Mouse (Mus musculus): ENCODE data around the gene Zbed4.
"Not testable (repeated sequence)": the region's sequence is repeated elsewhere in the genome, so short reads cannot be mapped to it uniquely, and the experiment has no call there.

Gene Zbed4

DNA sequence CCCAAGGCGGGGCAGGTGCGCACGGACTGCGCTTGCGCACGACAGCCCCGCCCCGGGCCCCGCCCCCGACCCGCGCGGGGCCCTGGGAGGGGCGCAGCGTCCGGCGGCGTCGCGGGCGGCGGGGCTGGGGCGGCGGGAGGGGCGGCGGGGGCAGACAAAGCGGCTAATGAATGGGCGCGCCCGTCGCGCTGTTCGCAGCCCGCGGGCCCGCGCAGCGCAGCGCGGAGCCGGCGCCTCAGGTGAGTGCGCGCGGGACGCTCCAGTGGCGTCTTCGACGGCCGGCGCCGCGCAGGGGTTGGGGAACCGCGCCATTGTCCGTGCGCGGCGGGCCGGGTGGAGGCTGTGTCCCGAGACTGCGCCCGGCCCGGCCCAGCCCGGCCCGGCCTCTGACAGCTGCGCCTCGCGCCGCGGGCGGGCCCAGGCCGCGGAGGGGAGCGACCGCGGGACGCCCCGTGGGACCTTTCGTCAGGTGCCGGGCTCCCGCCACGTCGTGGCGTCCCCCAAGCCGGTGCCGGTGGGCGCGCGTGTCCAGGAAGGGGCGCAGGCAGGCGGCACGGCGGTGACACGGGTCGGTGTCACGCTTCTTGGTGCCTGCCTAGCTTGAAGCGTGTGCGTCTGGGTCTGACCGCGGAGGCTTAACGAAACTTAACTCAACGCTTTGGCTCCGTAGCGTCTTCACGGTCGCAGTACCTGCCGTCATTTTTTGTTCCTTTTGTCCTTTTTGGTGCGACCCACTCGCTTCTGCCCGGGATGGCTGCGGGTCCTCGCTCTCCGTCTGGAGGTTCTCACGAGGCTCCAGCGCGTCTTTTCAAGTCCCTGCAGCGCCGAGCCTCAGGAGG lies at the start of gene Zbed4:
Gene Zbed4 (plus strand): TSS at position 97 of the 839 bp plus-strand sequence.
- peak; percentile 61 to 70 for DNase-seq

DNA sequence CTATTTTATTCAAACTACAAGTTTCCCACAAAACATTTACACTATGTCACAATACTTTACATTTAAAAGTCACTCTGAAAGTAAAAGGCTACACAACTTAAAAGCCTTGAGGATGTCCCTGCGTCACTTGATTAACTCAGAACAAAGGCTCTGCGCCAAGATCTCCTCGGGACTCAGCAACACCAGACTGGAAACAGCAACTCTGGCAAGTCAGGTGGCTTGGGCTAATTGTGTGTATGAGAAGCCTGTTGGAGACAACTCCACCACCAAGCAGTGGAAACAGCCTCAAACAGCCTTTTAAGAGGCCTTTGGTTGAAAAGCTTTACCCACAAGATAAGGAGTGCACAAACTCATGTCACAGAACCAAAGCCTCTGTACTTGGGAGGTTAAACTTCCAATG lies 49.0 kb upstream of the Zbed4 start:
- DNase-seq, result no peak

DNA sequence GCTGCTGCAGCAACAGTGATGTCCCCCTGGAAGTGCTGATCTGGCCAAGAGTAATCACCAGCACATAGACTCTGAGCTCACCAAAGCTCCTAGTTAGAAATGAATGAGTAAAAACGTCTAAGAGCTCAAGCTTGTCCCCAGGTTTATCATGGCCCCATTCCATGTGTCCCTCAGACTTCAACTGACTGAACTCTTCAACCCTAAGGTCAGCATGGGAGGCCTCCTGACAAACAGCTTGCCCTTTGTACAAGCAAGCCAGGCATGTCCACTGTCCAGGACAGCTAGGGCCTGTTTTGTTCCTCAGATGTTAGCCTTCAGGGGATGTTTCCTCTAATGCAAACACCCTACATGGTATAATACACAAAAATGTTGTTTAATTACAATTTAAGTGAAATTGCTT lies 47.2 kb upstream of the Zbed4 start:
- no peak for DNase-seq

DNA sequence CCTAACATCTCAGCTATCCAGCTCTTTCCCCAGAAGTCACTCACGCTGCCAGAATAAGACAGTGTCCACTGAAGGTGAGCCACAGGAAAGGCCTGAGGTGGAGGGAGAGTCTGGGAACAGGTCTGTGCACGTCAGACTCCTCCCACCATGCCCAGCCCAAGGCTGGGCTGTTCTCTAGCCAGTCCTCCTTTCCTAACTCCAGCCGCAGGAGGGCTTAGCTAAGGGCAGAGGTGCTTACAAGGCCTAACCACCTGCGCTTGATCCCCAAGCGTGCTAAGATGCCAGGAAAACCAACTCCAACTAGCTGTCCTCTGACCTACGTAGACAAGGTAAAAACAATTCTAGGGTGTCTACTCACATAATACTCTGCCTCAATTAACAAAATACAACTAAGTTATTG lies 45.1 kb upstream of the Zbed4 start:
- DNase-seq, result no peak

DNA sequence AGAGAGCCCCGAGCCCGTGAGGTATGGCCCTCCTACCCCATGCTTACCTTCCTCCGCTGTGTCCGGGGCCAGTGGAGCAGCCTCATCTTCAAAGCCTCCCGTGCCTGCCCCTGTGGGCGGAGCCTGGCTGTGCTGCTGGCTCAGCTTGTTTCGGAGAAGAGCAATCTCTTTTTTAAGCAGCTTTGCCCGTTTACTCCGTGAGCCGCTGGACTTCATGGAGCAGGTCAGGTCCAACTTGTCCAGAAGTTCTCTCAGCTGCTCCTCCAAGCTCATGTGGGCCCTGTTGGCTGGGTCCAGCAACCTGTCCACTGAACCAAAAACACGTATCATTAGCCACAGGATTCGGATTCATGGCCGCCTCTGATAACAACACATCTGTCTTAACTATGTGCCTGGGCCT lies 44.5 kb upstream of the Zbed4 start:
- not testable (repeated sequence) for DNase-seq

DNA sequence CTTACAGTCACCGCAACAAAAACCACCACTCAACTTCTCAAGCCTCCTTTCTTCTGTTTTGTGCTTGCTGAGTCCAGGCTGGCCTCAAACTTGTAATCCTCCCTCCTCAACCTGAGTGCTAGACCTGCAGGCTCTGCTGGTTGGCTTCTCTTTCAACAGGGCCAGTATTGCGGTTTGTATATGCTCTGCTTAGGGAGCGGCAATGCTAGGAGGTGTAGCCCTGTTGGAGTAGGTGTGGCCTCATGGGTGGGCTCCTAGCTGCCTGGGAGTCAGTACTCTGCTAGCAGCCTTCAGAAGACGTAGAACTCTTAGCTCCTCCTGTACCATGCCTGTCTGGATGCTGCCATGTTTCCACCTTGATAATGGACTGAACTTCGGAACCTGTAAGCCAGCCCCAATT lies 43.3 kb upstream of the Zbed4 start:
- DNase-seq, result no peak

DNA sequence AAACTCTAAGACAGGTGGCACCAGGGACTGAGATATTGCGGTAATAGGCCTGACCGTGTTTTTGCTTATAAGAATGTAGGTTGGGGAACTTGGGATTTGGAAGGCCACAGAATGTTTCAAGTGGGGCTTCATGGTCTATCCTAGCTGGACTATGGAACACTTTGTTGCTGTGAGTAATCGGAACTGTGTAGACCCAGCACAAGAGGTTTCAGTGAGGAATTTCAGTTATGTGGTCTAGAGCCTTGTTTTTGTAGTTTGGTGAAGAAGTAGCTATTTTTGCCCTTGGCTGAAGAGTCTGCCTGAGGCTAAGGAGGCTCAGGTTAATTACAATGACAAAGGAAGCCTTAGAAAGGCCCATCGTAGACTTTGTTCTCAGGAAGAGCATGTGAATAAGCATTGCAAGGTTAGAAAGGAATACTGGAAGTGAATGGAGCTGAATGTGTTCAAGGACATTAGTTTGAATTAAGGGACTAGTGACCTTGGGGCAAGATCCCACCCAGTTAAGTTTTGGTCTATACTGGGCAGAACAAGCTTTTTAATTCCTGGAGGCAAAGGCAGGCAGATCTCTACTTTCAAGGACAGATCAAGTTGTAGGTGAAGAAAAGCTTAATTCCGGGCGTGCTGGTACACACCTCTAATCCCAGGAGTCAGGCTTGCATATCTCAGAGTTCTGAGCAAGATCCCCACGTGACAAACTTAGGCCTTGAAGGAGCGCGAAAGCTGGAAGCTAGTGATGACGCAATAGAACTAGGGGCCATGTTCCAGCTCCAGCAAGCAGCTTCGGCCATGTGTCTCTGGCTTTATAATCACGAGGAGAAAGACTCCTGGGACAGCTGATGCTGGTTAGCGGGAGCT lies 42.6 kb upstream of the Zbed4 start:
- no peak for DNase-seq

DNA sequence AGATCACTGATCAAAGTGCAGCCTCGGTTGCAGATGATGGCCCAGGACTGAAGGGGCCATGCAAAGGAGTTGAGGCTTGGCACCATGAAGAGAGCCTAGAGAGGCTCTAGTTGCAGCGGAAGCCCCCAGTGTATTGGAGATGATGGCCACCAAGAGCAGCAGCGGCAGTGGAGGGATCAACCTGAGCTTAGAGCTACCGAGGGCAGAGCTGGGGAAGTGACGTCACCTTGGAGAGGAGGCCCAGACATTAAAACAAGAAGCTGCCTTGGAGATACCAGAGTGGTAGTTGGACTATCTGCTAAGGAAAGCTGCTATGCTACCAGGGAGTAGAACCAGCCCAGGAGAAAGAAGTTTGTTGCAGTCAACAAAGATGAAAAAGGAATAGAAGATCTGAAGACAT lies 41.6 kb upstream of the Zbed4 start:
- DNase-seq, result no peak

DNA sequence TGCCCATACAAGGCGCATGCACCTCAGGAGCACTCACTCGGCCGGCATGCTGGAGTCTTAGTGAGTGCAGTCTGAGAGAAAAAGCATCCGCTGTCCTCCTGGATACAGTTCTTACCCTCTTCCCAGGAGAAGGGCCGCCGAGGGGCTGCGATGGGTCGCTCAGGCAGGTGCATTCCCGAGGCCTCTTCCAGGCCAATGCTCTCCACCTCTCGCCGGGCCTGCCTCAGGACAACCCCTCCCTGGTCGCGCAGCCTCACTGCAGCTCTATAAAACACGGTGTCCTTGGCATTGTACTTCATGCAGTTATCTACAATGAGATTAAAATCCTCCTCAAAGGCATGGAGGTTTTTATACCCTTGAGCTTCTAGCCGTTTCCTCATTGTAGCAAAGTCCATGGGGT lies 39.0 kb upstream of the Zbed4 start:
- DNase-seq, result no peak

DNA sequence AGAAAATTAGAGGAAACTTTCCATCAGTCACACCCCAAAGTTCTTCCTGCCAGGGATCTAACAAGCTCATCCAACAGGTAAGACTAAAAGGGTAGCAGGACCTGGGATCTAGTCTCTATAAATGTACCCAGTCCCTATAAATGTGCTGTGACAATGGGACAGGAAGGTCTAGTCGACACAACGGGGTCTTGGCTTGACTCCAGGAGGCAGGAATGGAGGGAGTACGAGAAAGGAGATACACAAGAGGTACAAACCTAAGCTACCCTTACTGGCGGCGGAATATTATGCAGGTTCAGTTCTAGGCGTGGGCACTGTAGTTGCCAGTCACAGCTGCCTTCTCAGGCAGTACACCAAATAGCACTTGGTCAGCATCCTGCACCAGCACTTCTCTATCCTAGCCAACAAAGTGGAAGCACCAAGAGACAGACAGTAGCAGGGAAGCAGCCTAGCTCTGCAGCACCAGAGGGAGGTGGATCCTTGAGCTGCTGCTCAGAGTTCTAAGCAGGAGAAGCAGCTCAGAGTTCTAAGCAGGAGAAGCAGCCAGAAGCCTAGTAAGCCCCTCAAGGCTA lies 37.4 kb upstream of the Zbed4 start:
- DNase-seq, result no peak

DNA sequence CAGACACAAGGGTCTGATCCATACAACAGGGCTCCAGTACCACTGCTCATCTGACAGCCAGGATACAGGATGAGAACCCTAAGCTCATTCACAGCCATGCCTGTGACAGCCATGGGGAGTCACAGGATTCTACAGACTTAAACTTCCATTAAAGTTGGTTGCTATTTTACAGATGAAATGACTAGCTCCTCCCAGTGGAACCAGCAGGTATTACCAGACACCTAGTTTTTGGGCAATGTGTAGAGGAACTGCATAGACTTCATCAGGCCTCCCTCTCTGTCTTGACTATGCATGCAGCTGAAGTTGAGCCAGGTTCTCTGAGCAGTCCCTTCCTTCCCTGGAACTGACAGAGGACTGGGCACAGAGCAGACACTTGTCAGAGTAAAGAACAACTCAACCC lies 35.1 kb upstream of the Zbed4 start:
- DNase-seq, result peak; percentile 39 to 40

DNA sequence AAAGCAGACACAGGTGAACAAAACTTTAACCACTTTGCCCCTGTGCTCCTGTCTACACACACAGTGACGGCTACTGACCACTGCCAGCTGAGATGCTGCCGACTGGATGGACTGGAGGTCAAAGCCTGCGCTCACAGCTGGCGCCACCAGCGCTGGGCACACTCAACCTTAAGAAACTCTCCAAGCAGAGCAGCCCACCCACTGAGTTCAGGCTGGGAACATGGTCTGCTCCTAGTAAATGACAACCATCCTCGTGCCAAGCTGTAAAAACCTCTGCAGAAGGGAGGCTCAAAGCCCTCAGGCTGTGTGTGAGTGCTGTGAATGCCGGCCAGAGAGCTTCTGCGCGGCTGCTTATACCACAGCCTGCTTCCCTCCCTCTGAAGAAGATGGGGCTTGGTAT lies 34.2 kb upstream of the Zbed4 start:
- peak in 1 of 2 experiments; percentile 25 for DNase-seq

DNA sequence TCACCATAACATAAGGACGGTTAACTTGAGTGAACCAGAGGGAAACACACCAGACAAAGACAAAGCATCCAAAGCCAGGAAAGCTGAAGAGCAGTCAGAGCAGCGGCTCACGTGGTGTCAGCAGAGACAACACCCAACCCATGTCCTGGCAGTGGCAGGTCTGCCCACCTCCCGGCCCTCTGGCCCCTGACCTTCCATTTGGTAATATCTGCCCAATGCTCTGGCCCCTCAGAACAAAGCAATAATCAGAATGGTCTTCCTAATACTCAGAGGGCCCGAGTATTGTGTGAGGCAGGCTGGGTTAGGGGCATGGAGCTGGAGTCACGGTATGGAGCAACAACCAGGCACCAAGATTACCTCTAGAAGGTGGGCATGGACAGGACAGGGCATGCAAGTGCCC lies 28.3 kb upstream of the Zbed4 start:
- no peak for DNase-seq

DNA sequence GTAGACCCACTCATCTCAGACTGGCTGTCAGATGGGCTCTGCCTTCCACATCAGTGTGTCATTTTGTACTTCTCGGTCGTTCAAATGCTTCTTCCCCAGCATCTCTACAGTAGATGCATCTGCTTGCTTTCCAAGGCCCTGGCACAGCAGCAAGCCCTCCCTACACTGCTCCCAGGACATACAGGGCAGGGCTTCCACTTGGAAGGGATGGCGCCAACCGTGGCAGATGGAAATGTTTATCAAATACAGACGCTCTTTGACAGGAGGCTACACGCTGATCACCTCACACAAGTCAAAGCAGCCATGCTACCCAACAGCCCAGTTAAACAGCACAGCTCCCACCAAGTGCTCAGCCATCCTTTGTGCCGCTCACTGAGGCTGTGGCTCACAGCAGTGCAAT lies 27.1 kb upstream of the Zbed4 start:
- no peak for DNase-seq

DNA sequence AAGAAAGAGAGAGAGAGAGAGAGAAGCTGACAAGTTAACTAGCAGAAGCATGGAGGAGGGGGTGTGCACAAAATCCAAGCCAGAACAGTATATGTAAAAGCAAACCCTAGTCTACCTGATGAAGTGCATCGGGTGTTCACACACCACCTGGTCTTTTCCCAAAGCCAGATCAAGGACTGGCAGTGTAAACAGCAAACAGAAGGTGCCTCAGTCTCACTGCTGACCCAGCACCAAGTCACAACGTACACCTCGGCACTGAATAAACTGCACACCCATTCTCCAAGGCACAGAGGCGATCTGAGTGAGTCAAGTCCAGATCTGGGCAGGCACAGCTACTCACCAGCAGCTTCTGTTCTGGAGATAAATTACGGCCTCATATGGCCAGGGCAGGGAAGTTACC lies 26.4 kb upstream of the Zbed4 start:
- DNase-seq, result no peak

DNA sequence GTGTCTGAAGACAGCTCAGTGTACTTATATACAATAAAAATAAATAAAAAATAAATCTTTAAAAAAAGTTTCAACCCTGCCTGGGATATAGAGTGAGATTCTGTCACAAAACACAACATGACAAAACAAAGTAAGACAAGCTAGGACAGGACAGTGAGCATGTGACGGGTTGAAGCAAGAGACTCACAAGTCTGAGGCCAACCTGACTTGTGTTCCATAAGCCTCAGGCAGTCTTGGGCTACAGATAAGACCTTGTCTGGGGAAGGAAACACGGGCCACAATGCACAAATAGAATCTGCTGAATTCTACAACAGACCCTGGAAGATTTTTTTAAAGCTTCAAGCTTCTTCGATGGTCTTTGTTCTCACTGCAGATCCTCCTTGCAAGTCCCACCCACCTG lies 24.3 kb upstream of the Zbed4 start:
- no peak for DNase-seq

DNA sequence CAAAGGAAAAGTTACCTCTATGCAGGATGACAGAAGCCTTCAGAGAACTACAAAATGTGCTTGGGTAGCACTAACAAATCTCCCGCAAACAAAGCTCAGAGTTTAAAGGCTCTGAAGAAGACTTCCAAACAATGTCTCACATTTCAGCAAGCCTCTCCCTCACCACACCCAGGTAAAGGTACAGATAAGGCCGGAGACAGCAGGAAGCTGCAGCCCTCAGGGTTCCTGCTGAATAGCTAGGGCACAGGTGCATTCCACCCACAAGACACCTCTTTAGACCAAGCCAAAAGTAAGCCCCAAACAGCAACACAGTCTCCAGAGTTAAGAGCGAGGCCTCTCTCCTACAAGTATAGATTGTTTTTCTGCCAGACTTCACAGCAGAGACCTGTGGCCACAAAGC lies 20.7 kb upstream of the Zbed4 start:
- no peak for DNase-seq

DNA sequence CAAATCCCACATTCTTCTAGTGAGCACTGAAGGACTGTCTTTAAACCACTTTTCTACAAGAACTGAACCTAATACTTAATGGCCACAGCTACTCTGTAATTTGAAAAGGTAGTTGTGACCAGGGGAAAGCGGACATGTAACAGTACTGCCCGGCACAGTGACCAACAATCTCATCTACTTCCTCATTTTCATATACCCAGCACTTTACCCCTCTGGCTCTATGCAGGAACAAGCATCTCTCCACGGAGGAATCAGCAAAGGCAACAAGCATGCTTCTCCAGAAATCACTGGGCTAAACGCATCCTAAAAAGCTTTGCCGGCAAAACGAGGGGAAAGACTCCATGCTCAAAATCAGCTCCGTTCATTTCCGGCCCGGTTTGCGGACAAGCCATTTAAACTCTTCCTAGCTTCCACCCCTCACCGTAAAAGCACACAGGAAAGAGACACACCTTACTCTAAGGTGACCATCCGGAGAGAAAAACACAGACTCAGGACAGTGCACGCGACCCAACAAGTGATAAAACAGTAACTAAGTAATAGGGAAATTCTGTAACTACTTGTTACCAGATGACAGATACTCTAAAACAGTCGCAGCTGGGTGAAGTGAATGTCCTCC lies 18.9 kb upstream of the Zbed4 start:
- DNase-seq, result peak in 1 of 2 experiments; percentile 30

DNA sequence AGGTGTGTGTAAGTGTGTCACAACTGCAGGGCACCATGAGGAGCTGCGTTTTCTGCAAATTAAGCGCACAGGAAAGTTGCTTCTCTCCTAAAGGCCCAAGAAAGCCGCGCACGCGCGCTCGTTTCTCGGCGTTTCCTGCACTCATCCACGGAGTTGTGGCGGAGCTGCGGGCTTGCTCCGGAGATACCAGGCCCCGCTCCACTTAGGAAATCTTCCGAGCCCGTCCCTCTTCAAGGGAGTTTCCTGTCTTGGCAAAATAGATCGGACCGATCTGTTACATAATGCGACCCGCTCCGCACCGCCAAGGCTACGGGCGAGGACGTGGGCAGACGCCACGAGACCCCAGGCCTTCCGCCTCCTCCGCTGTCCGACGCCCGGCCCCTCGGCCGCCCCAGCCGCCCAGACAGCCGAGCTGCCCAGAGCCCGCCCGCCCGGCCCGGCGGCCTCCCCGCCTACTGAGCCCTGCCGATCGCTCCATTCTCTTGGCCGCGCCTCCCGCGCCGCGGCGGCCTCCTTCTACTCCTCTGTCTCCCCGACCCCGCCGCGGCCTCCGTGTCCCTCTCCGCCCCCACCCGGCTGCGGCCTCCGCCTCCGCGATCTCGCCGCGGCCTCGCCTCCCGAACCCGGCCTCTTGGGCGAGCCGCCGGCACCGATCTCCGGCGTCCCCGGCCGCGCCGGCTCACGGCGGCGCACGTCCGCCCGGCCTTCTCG lies 18.3 kb upstream of the Zbed4 start:
- peak; percentile 80 to 88 for DNase-seq

DNA sequence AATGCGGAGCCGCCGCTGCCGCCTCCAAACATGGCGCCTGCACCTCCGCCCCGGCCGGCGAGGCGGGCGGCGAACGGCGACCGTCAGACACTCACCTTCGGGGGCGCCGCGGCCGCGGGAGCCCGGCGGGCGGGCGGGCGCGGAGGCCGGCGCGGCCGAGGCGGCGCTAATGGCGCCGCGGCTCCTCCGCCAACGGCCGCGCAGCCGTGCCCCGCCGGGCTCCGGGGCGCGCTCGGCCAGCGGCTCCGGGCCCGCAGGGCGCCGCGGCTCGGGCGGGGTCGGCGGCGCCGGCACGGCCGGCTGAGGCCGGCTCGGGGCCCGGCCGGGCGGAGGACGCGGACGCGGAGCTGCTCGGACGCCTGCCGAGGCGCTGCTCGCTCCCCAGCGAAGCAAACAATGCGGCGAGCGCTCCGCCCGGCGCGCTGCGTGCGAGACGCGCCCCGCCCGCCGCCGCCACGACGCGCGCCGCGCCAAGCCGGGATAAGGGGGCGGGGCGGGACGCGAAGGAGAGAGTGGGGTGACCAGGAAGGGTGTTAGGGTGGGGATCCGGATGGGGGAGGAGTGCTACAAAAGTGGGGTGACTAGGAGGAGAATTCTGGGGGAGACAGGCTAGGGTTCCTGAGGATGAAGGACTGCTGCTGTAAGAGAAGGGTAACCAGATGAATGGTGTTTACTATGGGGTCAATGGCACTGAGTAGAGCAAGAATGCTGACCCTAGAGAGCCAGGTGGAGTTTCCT lies 17.5 kb upstream of the Zbed4 start, which contains the start of gene Brd1:
Gene Brd1 (minus strand): TSS at position 400 of the 738 bp plus-strand sequence.
- peak; percentile 87 to 92 for DNase-seq

DNA sequence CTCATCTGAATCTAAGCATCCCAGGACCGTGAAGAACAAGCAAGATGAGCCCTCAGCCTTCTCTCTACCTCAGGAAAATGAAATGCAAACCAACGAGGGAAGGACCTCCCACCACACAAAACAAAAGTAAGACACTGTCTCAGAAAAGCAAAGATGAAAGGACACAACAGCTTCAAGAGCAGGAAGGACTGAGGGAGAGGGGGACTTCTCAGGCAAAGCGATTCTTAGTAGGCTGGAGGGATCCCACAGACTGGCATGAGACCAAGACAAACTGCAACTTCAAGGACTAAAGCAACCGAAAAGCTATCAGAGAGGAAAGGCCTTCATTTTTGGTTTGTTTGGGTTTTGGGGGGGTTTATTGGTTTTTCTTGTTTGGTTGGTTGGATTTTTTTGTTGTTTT lies 15.3 kb upstream of the Zbed4 start:
- DNase-seq, result no peak

DNA sequence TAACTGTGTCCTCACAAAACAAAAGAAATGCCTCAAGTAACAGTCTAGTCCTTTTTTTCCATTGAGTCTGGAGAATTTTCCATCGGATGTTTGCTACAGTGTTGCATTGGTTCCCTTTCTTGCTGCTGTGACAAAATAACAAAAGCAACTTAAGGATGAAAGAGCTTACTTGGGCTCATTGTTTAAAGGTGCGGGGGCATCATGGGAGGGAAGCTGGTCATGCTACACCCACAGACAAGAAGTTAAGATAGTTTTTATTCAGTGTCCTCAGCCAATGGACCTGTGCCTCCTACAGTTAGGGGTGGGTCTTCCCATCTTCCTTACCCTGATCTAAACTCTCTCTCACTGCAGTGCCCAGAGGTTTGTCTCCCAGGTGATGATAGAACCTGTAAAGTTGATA lies 13.0 kb upstream of the Zbed4 start:
- DNase-seq, result no peak
